Mouse (Mus musculus) liver, embryonic 14.5 days (tissue): Measurements from ENCODE around the gene Atad1. TPM values are rescaled to one million over a fixed set of nuclear protein-coding genes. Genes with fewer than 3 reads are reported as not detected.

Source experiments
- ATAC-seq: fragments of 200-750 bp; cut with Nextera tagmentation; 2 replicates; pipeline ENCODE4 v1.8.0; 2017; ENCODE audit warnings: moderate number of reproducible peaks, mild to moderate bottlenecking, moderate library complexity; ENCODE audit not compliant: insufficient read depth
- DNase-seq, 3 experiments: peaks; one replicate each; pipeline ENCODE4 v3.0.0-alpha.2; 2012 to 2013; ENCODE audit warnings: low read depth in 3 of 3, low spot score in 3 of 3
- H3K27ac ChIP-seq: fragments of 300-500 bp; sonication (generic); 2 replicates; pipeline ENCODE4 v1.5.1; 2014; ENCODE audit warnings: moderate library complexity, mild to moderate bottlenecking, control low read depth, inconsistent platforms
- H3K27me3 ChIP-seq: fragments of 300-500 bp; sonication (generic); 2 replicates; pipeline ENCODE4 v1.6.1; 2014; ENCODE audit warnings: mild to moderate bottlenecking, low read length, moderate library complexity; ENCODE audit not compliant: control insufficient read depth, insufficient read depth
- H3K36me3 ChIP-seq: fragments of 300-500 bp; sonication (generic); replicated peaks from 2 replicates; pipeline ENCODE4 v1.6.1; 2014; ENCODE audit warnings: low read depth; ENCODE audit not compliant: control insufficient read depth, insufficient read depth
- H3K4me1 ChIP-seq, 2 experiments: fragments of 200-500 bp in 1 of 2; fragments of 300-500 bp in 1 of 2; sonication (generic) in 1 of 2; replicated peaks; 2 replicates each; pipeline ENCODE4 v1.6.1; 2012 to 2014; ENCODE audit warnings: antibody characterized with exemption in 1 of 2, inconsistent platforms in 1 of 2, low read length in 1 of 2; ENCODE audit not compliant: control insufficient read depth in 2 of 2, insufficient read depth in 2 of 2
- H3K4me2 ChIP-seq: fragments of 300-500 bp; sonication (generic); 2 replicates; pipeline ENCODE4 v1.6.1; 2014; ENCODE audit warnings: low read depth, mild to moderate bottlenecking, control low read depth, moderate library complexity
- H3K4me3 ChIP-seq, 2 experiments: fragments of 200-500 bp in 1 of 2; fragments of 300-500 bp in 1 of 2; sonication (generic) in 1 of 2; 2 replicates each; pipeline ENCODE4 v1.5.1; 2012 to 2014; ENCODE audit warnings: low read depth in 2 of 2, low read length in 2 of 2, mild to moderate bottlenecking in 2 of 2, control low read depth in 1 of 2, inconsistent platforms in 1 of 2, moderate library complexity in 1 of 2; ENCODE audit not compliant: insufficient read depth in 1 of 2
- H3K9ac ChIP-seq: fragments of 300-500 bp; sonication (generic); replicated peaks from 2 replicates; pipeline ENCODE4 v1.6.1; 2014; ENCODE audit warnings: mild to moderate bottlenecking, control low read depth, moderate library complexity
- H3K9me3 ChIP-seq: fragments of 300-500 bp; sonication (generic); 2 replicates; pipeline ENCODE4 v1.6.1; 2016; ENCODE audit warnings: low read length, mixed read lengths; ENCODE audit not compliant: control insufficient read depth
- CTCF ChIP-seq: IDR thresholded peaks from 2 replicates; pipeline ENCODE4 v1.5.1; 2016; ENCODE audit warnings: antibody characterized with exemption, low read depth, control low read depth
- EP300 ChIP-seq: IDR thresholded peaks from 2 replicates; pipeline ENCODE4 v1.6.1; 2016; ENCODE audit warnings: antibody characterized with exemption, low read depth
- WGBS: fragments of 180-500 bp; shearing (Covaris S2); extraction: QIAGEN DNeasy Blood & Tissue Kit; methylation state at CpG from one replicate; pipeline ENCODE4 v1.1.7; 2014; ENCODE audit not compliant: insufficient replicate concordance; 5-methylcytosine and 5-hydroxymethylcytosine counted together
- polyA plus RNA-seq, 2 experiments: library from polyadenylated mRNA; depleted of rRNA in 1 of 2; stranded (reverse) in 1 of 2; unstranded in 1 of 2; fragments of >200 nt; fragmentation: Nextera tagmentation in 1 of 2; extraction: Ambion mirVana in 1 of 2; gene quantifications; 2 replicates each; pipeline versions ENCODE4 v1.2.1 to v1.2.3; 2012 to 2014

Atad1 gene
- polyA plus RNA-seq, 2 experiments: 9.9 to 20.9 TPM

DNA sequence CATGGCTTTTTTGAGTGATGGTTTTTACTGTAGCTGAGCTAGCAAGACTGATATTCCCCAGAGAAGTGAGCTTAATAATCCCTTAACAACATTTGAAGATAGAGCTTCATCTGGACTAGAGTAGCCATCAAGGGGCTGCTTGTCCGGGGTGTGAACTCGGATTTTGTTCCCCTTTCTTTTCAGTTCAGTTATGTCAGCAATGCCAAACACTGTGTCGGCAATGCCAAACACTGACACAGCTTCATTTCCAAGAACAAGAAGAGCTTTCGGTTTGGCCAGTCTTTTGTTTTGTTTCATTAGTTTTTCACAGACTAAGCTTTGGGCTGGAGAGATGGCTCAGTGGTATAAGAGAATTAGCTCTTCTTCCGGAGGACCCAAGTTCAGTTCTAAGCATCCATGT, 88.5 kb downstream of the Atad1 start:
- peaks cover 0 to 16% of the 10 kb centered on the region in 2 experiments; a peak in 2 of 4 replicates for H3K4me1 ChIP-seq
- no peak for ATAC-seq
- no peaks in the 10 kb centered on the region for H3K27me3 ChIP-seq
- TF ChIP-seq EP300: no peak
- H3K9me3 ChIP-seq: no peaks in the 10 kb centered on the region
- H3K27ac ChIP-seq: no peak overlapping the region
- H3K9ac ChIP-seq: no peak overlapping the region
- DNase-seq: no peak
- H3K36me3 ChIP-seq: no peaks in the 10 kb centered on the region
- no peak overlapping the region for H3K4me3 ChIP-seq
- 76% methylated on average over 5 of the region's 5 CpGs for WGBS
- H3K4me2 ChIP-seq: no peak overlapping the region

DNA sequence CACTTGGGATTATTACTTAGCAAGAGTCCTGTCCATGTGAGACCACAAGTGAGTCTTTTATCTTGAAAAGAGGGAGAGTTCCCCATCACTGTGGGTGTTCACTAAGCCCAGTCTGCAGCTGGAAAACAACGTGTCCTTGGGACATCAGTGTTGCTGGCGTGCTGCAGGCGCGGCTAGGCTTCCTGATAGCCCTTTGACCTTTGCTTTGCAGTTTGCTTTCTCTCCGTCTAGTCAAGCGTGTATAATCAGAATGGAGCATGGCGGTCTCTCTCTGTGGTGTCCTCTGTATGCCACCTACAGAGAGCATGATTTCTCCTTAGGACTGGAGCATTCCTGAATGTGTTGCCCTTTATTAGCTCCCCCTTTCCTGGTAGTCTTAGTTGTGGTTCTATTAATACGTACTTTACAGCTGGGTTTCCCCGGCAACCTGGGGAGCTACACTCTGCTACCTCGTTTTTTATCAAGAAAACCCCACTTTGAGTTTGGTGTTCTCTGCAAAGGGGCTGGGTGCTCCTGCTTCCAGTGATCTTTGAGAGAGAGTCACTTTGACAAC, 91.5 kb downstream of the Atad1 start:
- H3K27ac ChIP-seq: no peak overlapping the region
- 62% methylated on average over 10 of the region's 10 CpGs for WGBS
- H3K9me3 ChIP-seq: no peaks in the 10 kb centered on the region
- H3K4me1 ChIP-seq: peaks cover 0 to 5% of the 10 kb centered on the region in 2 experiments; a peak in 2 of 4 replicates
- H3K4me3 ChIP-seq: no peak overlapping the region
- no peaks in the 10 kb centered on the region for H3K27me3 ChIP-seq
- no peaks in the 10 kb centered on the region for H3K36me3 ChIP-seq
- DNase-seq (no peak), ATAC-seq (peak; percentile 33; the same call in 1 of the 2 replicates)
- no peak overlapping the region for H3K9ac ChIP-seq
- no peak for TF ChIP-seq EP300
- TF ChIP-seq CTCF: no peak
- H3K4me2 ChIP-seq: no peak overlapping the region

DNA sequence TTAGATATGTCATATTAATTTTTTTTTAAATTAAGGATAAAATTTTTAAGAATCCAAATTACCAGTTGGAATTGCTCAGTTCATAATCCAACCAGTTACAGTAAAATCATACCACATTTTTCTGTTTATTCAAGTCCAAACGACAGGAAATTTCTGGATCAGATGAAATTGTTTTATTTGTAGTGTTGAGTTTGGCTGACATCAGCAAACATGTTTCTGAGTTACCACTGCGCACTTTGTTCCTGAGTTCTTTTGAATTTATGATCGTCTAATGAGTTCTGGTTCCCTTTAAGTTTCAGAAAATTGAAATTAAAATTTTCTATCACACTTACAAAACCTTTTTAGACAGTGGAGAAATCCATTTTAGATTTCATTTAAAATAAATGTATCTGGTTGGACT, 93.2 kb downstream of the Atad1 start:
- H3K4me3 ChIP-seq: no peak overlapping the region
- H3K4me2 ChIP-seq: no peak overlapping the region
- DNase-seq: no peak
- no peak overlapping the region for H3K9ac ChIP-seq
- H3K27ac ChIP-seq: no peak overlapping the region
- WGBS: 70% methylated on average over 3 of the region's 3 CpGs
- H3K4me1 ChIP-seq: peaks cover 0 to 3% of the 10 kb centered on the region in 2 experiments; a peak in 2 of 4 replicates
- TF ChIP-seq CTCF: no peak
- TF ChIP-seq EP300: no peak
- H3K36me3 ChIP-seq: no peaks in the 10 kb centered on the region
- ATAC-seq: no peak
- H3K9me3 ChIP-seq: no peaks in the 10 kb centered on the region
- no peaks in the 10 kb centered on the region for H3K27me3 ChIP-seq

DNA sequence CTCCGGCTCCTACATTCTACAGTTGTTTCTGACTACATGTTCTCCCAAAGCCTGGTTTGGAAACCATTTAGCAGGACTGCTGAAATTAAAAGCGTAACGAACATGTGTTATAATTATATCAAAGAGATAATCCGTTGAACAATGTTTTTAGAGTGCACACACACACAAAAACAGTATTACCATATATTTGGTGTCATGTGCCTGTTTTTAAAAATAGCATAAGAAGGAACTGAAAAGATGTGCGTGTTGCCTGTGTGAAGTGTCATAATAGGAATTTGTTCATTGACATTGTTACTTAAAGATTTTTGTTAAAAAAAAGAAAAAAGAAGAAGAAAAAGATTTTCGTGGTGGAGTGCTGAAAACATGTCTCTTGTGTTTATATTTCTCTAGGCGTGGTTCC, 93.6 kb downstream of the Atad1 start:
- ATAC-seq: no peak
- H3K36me3 ChIP-seq: no peaks in the 10 kb centered on the region

DNA sequence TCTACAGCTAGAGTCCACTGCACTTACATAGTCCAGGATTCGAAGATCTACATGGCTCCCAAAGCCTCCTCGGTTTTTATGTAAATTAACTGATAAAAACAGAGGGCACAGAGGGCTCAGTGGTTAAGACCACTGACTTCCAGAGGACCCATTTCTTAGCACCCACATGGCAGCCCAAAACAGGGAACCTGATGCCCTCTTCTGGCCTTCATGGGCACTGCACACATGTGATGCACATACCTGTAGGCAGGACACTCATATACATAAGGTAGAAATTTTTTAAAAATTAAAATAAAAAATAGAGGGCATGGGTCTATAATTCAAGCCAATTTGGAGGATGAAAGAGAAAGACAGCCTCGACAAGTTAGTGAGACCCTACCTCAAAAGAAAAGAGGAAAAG, 95.9 kb downstream of the Atad1 start:
- Histone ChIP-seq H3K27ac (no peak overlapping the region), H3K4me3 (no peak overlapping the region), H3K9ac (no peak overlapping the region), H3K9me3 (no peaks in the 10 kb centered on the region), H3K27me3 (no peaks in the 10 kb centered on the region), H3K4me1 (peaks cover 0 to 6% of the 10 kb centered on the region in 2 experiments; a peak in 2 of 4 replicates), H3K36me3 (no peaks in the 10 kb centered on the region), H3K4me2 (no peak overlapping the region)
- no peak for TF ChIP-seq CTCF
- TF ChIP-seq EP300: no peak
- 66% methylated on average over 3 of the region's 3 CpGs for WGBS
- ATAC-seq (no peak), DNase-seq (no peak)

More for the DNA sequence above, 93.6 kb downstream of the Atad1 start:
- H3K9me3 ChIP-seq: no peaks in the 10 kb centered on the region
- WGBS: 70% methylated on average over 7 of the region's 7 CpGs
- no peak for DNase-seq
- no peaks in the 10 kb centered on the region for H3K27me3 ChIP-seq
- H3K4me3 ChIP-seq: no peak overlapping the region
- TF ChIP-seq EP300: no peak
- no peak for TF ChIP-seq CTCF
- no peak overlapping the region for H3K9ac ChIP-seq
- peaks cover 0 to 3% of the 10 kb centered on the region in 2 experiments; a peak in 2 of 4 replicates for H3K4me1 ChIP-seq
- no peak overlapping the region for H3K4me2 ChIP-seq
- no peak overlapping the region for H3K27ac ChIP-seq
